In the genomic region with DNA sequence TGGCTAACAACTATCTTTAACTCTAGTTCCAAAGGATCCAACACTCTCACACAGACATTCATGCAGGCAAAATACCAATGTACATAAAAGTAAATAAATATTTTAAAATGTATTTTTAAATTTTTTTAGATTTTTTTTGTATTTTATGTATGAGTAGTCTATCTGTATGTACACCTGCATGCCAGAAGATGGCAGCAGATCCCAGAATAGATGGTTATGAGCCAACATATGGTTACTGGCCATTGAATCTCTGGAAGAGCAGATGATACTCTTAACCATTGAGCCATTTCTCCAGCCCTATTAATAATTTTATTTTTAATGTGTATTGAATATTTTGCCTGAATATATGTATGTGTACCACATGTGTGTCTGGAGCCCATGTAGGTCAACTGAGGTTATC, we compare ENCODE assay signal across 9 mouse cellular contexts. TPM values are rescaled to one million over a fixed set of nuclear protein-coding genes. Genes with fewer than 3 reads are reported as not detected.
A peak's percentile ranks its signal among the peaks of the same experiment; 100 is the strongest.
DNase-seq lines count a peak whose midpoint lies in the region; ATAC-seq and TF ChIP-seq lines count a peak whose summit lies in the region.
"Had no signal": no experiment of that assay in that cellular context is flagged by ENCODE, and none has a peak within 500 bp of the region (broad histone marks: within the 10 kb centered on the region; RNA-seq: fewer than 3 reads in every experiment).

No protein-coding gene starts in this region.

- intact Hi-C loops in gastrocnemius, adult 2 months (cut with DNase I) = no loop called here

- no peak for TF ChIP-seq POLR2A in lung, adult 2 months (IDR thresholded peaks at IDR 0.05; ENCODE audit: borderline replicate concordance, extremely low read depth, low read depth, low read length)

- ATAC-seq in megakaryocyte-erythroid progenitor cell, adult 5-6 weeks (replicated peaks; ENCODE audit: low FRiP score, low TSS enrichment, poor library complexity, severe bottlenecking) = no peak

- TF ChIP-seq CTCF in gastrocnemius, adult 2 months (IDR thresholded peaks at IDR 0.05) = peak; percentile 73
- TF ChIP-seq CTCF in lung, adult 2 months (IDR thresholded peaks at IDR 0.05; ENCODE audit: insufficient read depth, low read length) = peak; percentile 35; the same call in 1 of the 2 replicates

- DNase-seq in gastrocnemius, adult 2 months = no peak
- DNase-seq in gastrocnemius, postnatal 10 days = no peak
- peak; percentile 39 for DNase-seq in right cerebral cortex, postnatal 14 days
- no peak for DNase-seq in right cerebral cortex, postnatal 4 days
- DNase-seq in c-Kit-positive CD71-positive TER-119-positive erythroid progenitor cells, embryonic 14.5 days (ENCODE audit: low spot score) = peak; percentile 56
- DNase-seq in lung, adult 2 months = no peak
- DNase-seq in left cerebral cortex, adult 8-10 months (ENCODE audit: low spot score in 2 of 2) = no peak

- H3K4me1 ChIP-seq in lung, adult 2 months (ENCODE audit: control insufficient read depth, insufficient read depth, low read length) = peaks cover 4% of the 10 kb centered on the region; the same call in 1 of the 2 replicates
- H3K4me1 ChIP-seq: limb, embryonic 12.5 days had no signal

- H3K27ac ChIP-seq in gastrocnemius, adult 2 months = no peak overlapping the region
- H3K27ac ChIP-seq: limb, embryonic 12.5 days had no signal

- no peak overlapping the region for H3K4me3 ChIP-seq in gastrocnemius, adult 2 months
- no peak overlapping the region for H3K4me3 ChIP-seq in lung, adult 2 months (replicated peaks; ENCODE audit: extremely low read depth, low read depth, low read length)
- H3K4me3 ChIP-seq: limb, embryonic 12.5 days had no signal

RNA-seq across cellular contexts. Expression of a gene that starts 8.1 kb away (rescaled TPM):
- total RNA-seq in gastrocnemius, adult 2 months (2021) = 10 to 100 TPM; 14.2 TPM
- total RNA-seq in gastrocnemius, postnatal 10 days (2021) = 10 to 100 TPM; 16.1 to 17.6 TPM
- 95.4 and 97.1 TPM in 2 replicates for polyA plus RNA-seq in lung, adult 2 months (2012; rRNA removed)
- 30.4 and 32.9 TPM in 2 replicates for total RNA-seq in megakaryocyte-erythroid progenitor cell, adult 5-6 weeks (2014; fragmentation: Nextera tagmentation)
- total RNA-seq in megakaryocyte-erythroid progenitor cell, adult 5-6 weeks (2017) = 14.2 and 19.5 TPM in 2 replicates
- total RNA-seq in left cerebral cortex, adult 8-10 months (2022) = 10 to 100 TPM; 38.3 to 48.5 (median 42.1) TPM

RNA-seq across cellular contexts. Expression of a gene that starts 8.7 kb away (rescaled TPM):
- under 1 TPM; 0.06 to 0.31 TPM for total RNA-seq in gastrocnemius, adult 2 months (2021)
- total RNA-seq in gastrocnemius, postnatal 10 days (2021) = 1 to 10 TPM; 5.3 to 7.8 TPM
- 2.4 and 3.8 TPM in 2 replicates for polyA plus RNA-seq in lung, adult 2 months (2012; rRNA removed)
- 54.5 and 68.3 TPM in 2 replicates for total RNA-seq in megakaryocyte-erythroid progenitor cell, adult 5-6 weeks (2014; fragmentation: Nextera tagmentation)
- total RNA-seq in megakaryocyte-erythroid progenitor cell, adult 5-6 weeks (2017) = 16.6 and 40.6 TPM in 2 replicates
- total RNA-seq in left cerebral cortex, adult 8-10 months (2022) = 1 to 10 TPM in 3 of 4 experiments, under 1 TPM in 1; 0.91 to 1.5 (median 1.2) TPM

RNA-seq across cellular contexts. Expression of a gene that starts 17.0 kb away (rescaled TPM):
- total RNA-seq in gastrocnemius, adult 2 months (2021) = not detected
- total RNA-seq in gastrocnemius, postnatal 10 days (2021) = not detected
- 0.31 and 0.60 TPM in 2 replicates for polyA plus RNA-seq in lung, adult 2 months (2012; rRNA removed)
- total RNA-seq in megakaryocyte-erythroid progenitor cell, adult 5-6 weeks (2014; fragmentation: Nextera tagmentation) = not detected in 2 replicates
- not detected in 2 replicates for total RNA-seq in megakaryocyte-erythroid progenitor cell, adult 5-6 weeks (2017)
- total RNA-seq in left cerebral cortex, adult 8-10 months (2022) = not detected

RNA-seq across cellular contexts. Expression of a gene that starts 30.1 kb away (rescaled TPM):
- 10 to 100 TPM in 1 of 2 experiments, 1 to 10 TPM in 1; 9.9 to 11.9 TPM for total RNA-seq in gastrocnemius, adult 2 months (2021)
- 10 to 100 TPM; 12.4 to 22.2 TPM for total RNA-seq in gastrocnemius, postnatal 10 days (2021)
- 75.1 and 93.9 TPM in 2 replicates for polyA plus RNA-seq in lung, adult 2 months (2012; rRNA removed)
- 0.61 and 1.8 TPM in 2 replicates for total RNA-seq in megakaryocyte-erythroid progenitor cell, adult 5-6 weeks (2014; fragmentation: Nextera tagmentation)
- 1.6 and 6.7 TPM in 2 replicates for total RNA-seq in megakaryocyte-erythroid progenitor cell, adult 5-6 weeks (2017)
- total RNA-seq in left cerebral cortex, adult 8-10 months (2022) = 10 to 100 TPM; 13.5 to 16.8 (median 16.3) TPM

RNA-seq across cellular contexts. Expression of a gene that starts 38.5 kb away (rescaled TPM):
- 100 to 1,000 TPM; 232 to 252 TPM for total RNA-seq in gastrocnemius, adult 2 months (2021)
- total RNA-seq in gastrocnemius, postnatal 10 days (2021) = 100 to 1,000 TPM; 278 to 289 TPM
- 66.1 and 121 TPM in 2 replicates for polyA plus RNA-seq in lung, adult 2 months (2012; rRNA removed)
- 210 and 293 TPM in 2 replicates for total RNA-seq in megakaryocyte-erythroid progenitor cell, adult 5-6 weeks (2014; fragmentation: Nextera tagmentation)
- 214 and 318 TPM in 2 replicates for total RNA-seq in megakaryocyte-erythroid progenitor cell, adult 5-6 weeks (2017)
- total RNA-seq in left cerebral cortex, adult 8-10 months (2022) = 100 to 1,000 TPM; 457 to 497 (median 483) TPM

Comparison
In these comparisons a context has a peak if more than half of its experiments do, and no peak if none do; other contexts are left out.
1. DNase-seq: peak in right cerebral cortex, postnatal 14 days (single experiment) and c-Kit-positive CD71-positive TER-119-positive erythroid progenitor cells, embryonic 14.5 days (single experiment); none in gastrocnemius, adult 2 months (single experiment), gastrocnemius, postnatal 10 days (single experiment), right cerebral cortex, postnatal 4 days (single experiment), lung, adult 2 months (single experiment) and left cerebral cortex, adult 8-10 months (0 of 2).